Mouse (Mus musculus) c-Kit-positive CD71-positive TER-119-negative erythroid progenitor cells, embryonic 14.5 days (primary cell): ENCODE data around the gene Doxl2.

Experiments used
- DNase-seq: peaks from one replicate; pipeline ENCODE4 v3.0.0-alpha.2; 2013; ENCODE audit warnings: low read depth

The Doxl2 gene

DNA sequence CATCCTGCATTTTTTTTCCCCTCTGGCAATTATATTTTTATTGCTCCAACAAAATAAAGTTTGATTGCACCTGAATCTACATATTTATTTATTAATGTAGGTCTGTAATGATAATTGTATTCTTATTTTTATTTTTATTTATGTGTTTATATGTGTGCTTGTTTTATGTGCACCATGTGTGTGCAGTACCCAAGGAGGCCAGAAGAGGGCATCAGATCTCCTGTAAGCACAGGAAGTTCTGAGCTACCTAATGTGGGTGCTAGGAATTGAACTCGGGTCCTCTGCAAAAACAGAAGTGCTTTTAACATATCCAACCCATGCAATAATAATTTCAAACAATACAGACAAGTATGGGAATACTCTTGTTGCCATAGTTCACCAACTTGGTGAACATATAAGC lies 34.9 kb downstream of the Doxl2 start:
- DNase-seq, result no peak

DNA sequence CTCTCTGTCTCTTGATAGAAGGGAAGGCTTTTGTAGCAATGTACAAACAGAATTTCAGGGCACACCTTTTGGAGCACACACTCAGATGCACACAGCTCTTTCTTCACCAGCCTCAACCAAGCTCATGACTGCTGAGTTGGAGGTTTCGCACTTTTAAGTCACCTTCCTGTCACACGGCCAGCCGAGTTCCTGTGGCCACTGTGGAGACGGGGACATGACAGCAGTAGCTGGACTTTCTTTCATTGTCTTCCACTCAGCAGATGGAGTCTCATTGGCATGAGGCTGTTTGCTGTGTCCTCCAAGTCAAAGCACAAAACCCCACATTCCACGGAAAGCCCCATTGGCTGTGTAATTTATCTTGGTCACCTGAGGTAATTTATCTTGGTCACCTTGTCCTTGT lies 36.4 kb downstream of the Doxl2 start:
- no peak for DNase-seq

DNA sequence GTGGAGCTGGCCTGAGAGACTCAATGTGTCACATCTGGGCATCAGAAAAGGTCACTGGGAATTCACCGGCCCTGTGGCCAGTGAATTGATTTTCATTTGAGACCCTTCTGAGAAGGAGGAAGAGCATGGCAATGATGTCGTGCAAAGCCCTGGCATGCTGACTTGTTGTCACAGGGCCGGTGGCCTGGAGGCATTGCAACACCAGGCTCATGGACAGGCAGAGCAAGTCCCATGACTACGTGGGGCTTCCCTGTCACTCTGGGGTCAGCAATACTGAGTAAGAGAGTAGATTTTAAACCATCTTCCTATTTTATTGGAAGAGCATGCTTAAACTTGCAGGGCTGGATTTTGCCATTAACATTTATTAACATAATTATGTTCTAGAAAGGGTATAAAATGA lies 38.3 kb downstream of the Doxl2 start:
- DNase-seq, result no peak

DNA sequence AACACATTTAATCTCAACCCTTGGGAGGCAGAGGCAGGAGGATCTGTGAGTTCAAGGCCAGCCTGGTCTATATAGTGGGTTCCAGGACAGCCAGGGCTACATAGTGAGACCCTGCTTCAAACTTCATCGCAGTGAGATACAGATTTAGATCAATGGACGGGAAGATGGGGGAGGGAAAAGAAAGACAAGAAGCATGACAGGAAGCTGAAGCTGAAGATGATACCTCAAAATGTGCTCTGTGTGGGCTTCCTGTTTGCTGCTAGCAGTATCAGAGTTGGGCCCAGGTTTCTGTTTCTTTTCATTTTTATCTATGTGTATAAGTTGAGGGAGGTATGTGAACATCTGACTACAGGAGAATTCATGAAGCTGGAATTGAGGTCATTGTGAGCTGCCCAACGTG lies 38.7 kb downstream of the Doxl2 start:
- DNase-seq, result no peak

DNA sequence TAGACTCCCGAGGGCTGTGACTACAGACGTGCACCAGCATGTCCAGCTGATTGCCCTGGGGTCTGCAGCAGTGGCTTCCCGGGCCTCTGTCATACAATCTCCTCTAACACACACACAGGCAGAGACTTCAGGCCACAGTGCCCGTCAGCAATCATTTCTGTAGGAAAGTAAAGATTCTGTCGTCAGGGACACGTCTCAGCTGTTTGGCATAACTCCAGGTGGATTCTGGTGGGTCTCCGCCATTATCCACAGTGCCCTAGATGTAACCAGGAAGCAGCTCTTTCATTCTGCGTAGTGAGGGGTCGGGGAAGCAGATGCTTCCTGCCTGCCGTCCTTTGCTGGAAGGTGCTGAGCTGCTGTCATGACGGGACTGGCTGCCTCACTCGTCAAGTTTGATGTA lies 42.4 kb downstream of the Doxl2 start:
- DNase-seq, result no peak

GRCm38 (mm10) chr6:49019341-49019740 lies 44.6 kb downstream of the Doxl2 start:
- no peak for DNase-seq

DNA sequence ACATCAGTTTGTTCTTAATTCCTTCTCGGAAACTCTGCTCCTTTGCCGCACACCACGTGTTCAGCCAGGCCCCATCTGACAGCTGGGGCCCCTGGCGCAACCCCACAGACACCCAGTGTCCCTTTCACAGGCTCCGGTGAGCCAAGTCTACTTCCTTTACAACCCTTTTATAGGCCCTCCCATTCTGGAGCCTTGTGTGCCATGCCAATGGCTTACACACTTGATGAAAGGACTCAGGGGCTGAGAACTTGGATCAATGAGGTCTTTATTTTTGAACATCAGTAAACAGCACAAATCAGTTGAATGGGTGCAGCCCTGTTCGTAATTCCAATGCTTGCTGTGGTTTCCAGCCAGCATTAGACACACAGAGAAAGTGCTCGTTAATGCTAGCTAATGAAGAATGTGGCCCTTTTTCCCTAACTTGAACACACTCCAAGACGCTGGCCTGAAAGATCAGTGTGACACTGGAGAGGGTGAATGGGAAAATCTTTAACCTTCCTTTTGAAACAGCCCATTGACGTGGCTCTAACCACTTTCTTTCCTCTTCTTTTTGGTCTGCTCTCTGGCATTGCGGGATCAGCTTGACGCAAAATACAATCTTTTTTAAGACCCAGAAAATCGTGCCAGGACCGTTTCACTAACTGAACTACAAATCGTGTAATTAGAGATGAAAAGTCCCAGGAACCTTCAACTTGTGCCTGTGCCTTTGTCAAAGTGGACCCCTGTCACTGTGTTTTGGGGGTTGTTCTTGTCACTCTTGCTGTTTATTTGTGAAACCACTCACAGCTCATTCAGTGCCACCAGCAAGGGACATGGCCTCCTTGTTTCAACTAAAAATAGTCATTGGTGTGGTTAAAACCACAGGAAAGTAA lies 46.6 kb downstream of the Doxl2 start:
- no peak for DNase-seq

GRCm38 (mm10) chr6:49022384-49022783 lies 47.6 kb downstream of the Doxl2 start:
- no peak for DNase-seq

DNA sequence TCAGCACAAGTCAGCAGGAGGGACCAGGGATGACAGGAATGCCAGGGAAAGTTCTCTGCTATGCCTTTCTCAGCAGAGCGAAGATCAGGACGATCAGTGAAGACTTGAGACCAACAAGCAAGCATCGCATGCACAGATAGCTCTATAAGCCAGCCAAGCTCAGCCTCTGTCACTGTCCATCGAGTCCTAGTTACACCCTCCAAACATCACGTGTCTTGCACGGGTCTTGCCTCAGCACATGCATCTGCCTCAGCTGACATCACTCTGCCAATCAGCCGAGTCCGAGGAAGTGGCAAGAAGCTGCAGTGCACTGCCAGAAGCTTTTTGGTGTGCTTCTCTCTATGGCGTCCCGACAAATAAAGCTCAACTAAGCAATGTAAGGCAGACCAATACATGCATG lies 48.6 kb downstream of the Doxl2 start:
- DNase-seq, result no peak

GRCm38 (mm10) chr6:49025290-49025689 lies 50.5 kb downstream of the Doxl2 start:
- no peak for DNase-seq

DNA sequence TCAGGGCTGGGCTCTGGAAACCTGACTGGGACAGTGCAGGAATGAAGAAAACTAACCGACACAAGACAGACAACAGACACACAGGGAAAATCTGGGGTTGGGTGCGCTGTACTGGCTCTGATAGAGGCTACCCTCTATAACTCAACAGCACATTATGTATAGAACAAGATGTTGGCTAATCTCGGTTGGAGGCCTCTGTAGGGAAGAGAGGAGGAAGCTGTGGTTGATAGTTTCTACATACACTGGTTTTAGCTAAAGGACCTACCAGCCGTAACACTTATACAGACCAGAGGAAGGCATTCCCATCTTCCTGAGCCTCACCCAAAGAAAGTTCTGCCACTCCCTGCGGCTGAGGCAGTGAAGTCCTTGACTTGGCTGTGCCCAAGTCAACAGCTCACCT lies 51.7 kb downstream of the Doxl2 start:
- no peak for DNase-seq

- no peak for DNase-seq
These were observed 53.3 kb downstream of the Doxl2 start for GRCm38 (mm10) chr6:49028019-49028418.
